In the genomic region with DNA sequence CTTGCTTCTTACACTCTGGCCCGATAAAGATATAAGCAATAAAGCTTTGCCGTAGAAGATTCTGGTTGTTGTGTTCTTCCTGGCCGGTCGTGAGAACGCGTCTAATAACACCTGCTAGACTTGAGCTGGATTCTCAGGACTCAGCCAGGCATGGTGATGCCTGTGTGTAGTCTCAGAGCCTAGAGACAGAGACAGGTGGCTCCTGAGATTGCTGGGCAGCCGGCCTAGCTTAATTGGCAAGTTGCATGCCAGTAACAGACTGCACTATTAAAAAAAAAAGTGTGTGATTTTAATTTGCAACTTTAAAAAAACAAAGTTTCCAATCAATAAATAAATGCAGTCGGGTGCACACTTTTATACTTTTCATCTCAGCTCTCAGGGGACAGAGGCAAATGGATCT, we compare ENCODE assay signal across 16 mouse cellular contexts. TPM values are rescaled to one million over a fixed set of nuclear protein-coding genes. Genes with fewer than 3 reads are reported as not detected.
DNase-seq lines count a peak whose midpoint lies in the region; ATAC-seq lines count a peak whose summit lies in the region.
"Had no signal": no experiment of that assay in that cellular context is flagged by ENCODE, and none has a peak within 500 bp of the region (broad histone marks: within the 10 kb centered on the region; RNA-seq: fewer than 3 reads in every experiment).

No protein-coding gene starts in this region.

- H3K9ac ChIP-seq in midbrain, embryonic 11.5 days (ENCODE audit: low read length) = no peak overlapping the region

- H3K27ac ChIP-seq in midbrain, embryonic 11.5 days (ENCODE audit: low read depth, low read length) = no peak overlapping the region
- no peak overlapping the region for H3K27ac ChIP-seq in midbrain, embryonic 10.5 days (replicated peaks)
- H3K27ac ChIP-seq: embryonic facial prominence, embryonic 10.5 days; stomach, postnatal 0 days had no signal

- no peak overlapping the region for H3K4me2 ChIP-seq in midbrain, embryonic 11.5 days

- ATAC-seq in midbrain, embryonic 11.5 days (ENCODE audit: low FRiP score) = no peak
- ATAC-seq: activated CD4-positive, CD25-positive, alpha-beta regulatory T cell, adult 4 months; CD4-positive, CD25-positive, alpha-beta regulatory T cell, adult 4 months; hindbrain, embryonic 16.5 days had no signal

- DNase-seq in midbrain, embryonic 11.5 days (ENCODE audit: low spot score, missing footprints) = peak; percentile 2
- no peak for DNase-seq in midbrain, embryonic 10.5 days (ENCODE audit: low spot score)
- DNase-seq in cerebellum, adult 9-10 months = peak; percentile 80
- DNase-seq in layer of hippocampus, adult 8-10 months (ENCODE audit: low spot score in 2 of 2) = peak; percentile 38 to 68
- DNase-seq in telencephalon, adult 2 months (ENCODE audit: low read depth, low spot score) = peak; percentile 15
- no peak for DNase-seq in urinary bladder, adult 18-20 months (ENCODE audit: low spot score in 2 of 2)
- DNase-seq in gastrocnemius, adult 18-20 months (ENCODE audit: low spot score) = no peak
- DNase-seq: kidney, postnatal 10 days had no signal

- WGBS in midbrain, embryonic 11.5 days = 90% methylated on average over 7 of the region's 8 CpGs
- WGBS in midbrain, embryonic 10.5 days = 95% methylated on average over 8 of the region's 8 CpGs

- H3K4me1 ChIP-seq in midbrain, embryonic 11.5 days (ENCODE audit: control insufficient read depth, insufficient read depth, low read length) = no peaks in the 10 kb centered on the region
- H3K4me1 ChIP-seq in midbrain, embryonic 10.5 days = no peaks in the 10 kb centered on the region
- H3K4me1 ChIP-seq: embryonic facial prominence, embryonic 10.5 days had no signal

- H3K27me3 ChIP-seq in midbrain, embryonic 11.5 days (ENCODE audit: control insufficient read depth, insufficient read depth, low read length) = no peaks in the 10 kb centered on the region
- H3K27me3 ChIP-seq in midbrain, embryonic 10.5 days (ENCODE audit: low read depth, poor library complexity, severe bottlenecking) = no peaks in the 10 kb centered on the region

- no peaks in the 10 kb centered on the region for H3K36me3 ChIP-seq in midbrain, embryonic 11.5 days (ENCODE audit: control insufficient read depth, insufficient read depth, low read length)
- no peaks in the 10 kb centered on the region for H3K36me3 ChIP-seq in midbrain, embryonic 10.5 days
- H3K36me3 ChIP-seq: embryonic facial prominence, embryonic 10.5 days had no signal

- no peaks in the 10 kb centered on the region; the same call in 1 of the 2 replicates for H3K9me3 ChIP-seq in midbrain, embryonic 11.5 days (ENCODE audit: control insufficient read depth, low read length)
- peaks cover 11% of the 10 kb centered on the region; the same call in 1 of the 2 replicates for H3K9me3 ChIP-seq in midbrain, embryonic 10.5 days (replicated peaks)

- H3K4me3 ChIP-seq in midbrain, embryonic 11.5 days (ENCODE audit: low read depth, low read length) = no peak overlapping the region
- H3K4me3 ChIP-seq in midbrain, embryonic 10.5 days = no peak overlapping the region
- H3K4me3 ChIP-seq: embryonic facial prominence, embryonic 10.5 days; myocyte had no signal

RNA-seq across cellular contexts. Expression of a gene that starts 8.5 kb away (rescaled TPM):
- 2.4 and 3.3 TPM in 2 replicates for polyA plus RNA-seq in midbrain, embryonic 11.5 days (2014; fragmentation: Nextera tagmentation; extraction: Ambion mirVana)
- polyA plus RNA-seq in midbrain, embryonic 10.5 days (2016; fragmentation: Nextera tagmentation; extraction: Ambion mirVana) = 11.5 and 14.1 TPM in 2 replicates
- 10 to 100 TPM; 11.3 to 59.5 (median 37.4) TPM for total RNA-seq in layer of hippocampus, adult 8-10 months (2022)
- total RNA-seq in gastrocnemius, adult 18-20 months (2021) = 100 to 1,000 TPM; 113 to 128 TPM

RNA-seq across cellular contexts. Expression of a gene that starts 16.5 kb away (rescaled TPM):
- polyA plus RNA-seq in midbrain, embryonic 11.5 days (2014; fragmentation: Nextera tagmentation; extraction: Ambion mirVana) = 0.21 TPM in 1 of 2 replicates, not detected in the other
- not detected in 2 replicates for polyA plus RNA-seq in midbrain, embryonic 10.5 days (2016; fragmentation: Nextera tagmentation; extraction: Ambion mirVana)
- total RNA-seq in layer of hippocampus, adult 8-10 months (2022) = not detected
- total RNA-seq in gastrocnemius, adult 18-20 months (2021) = not detected
- total RNA-seq: megakaryocyte, adult 5-6 weeks had no signal
- polyA plus RNA-seq: activated CD4-positive, CD25-positive, alpha-beta regulatory T cell, adult 4 months; CD4-positive, CD25-positive, alpha-beta regulatory T cell, adult 4 months; embryonic facial prominence, embryonic 10.5 days; hindbrain, embryonic 16.5 days; limb, embryonic 11.5 days; myocyte had no signal

RNA-seq across cellular contexts. Expression of a gene that starts 54.6 kb away (rescaled TPM):
- 0.38 and 0.48 TPM in 2 replicates for polyA plus RNA-seq in midbrain, embryonic 11.5 days (2014; fragmentation: Nextera tagmentation; extraction: Ambion mirVana)
- polyA plus RNA-seq in midbrain, embryonic 10.5 days (2016; fragmentation: Nextera tagmentation; extraction: Ambion mirVana) = 0.40 and 1.00 TPM in 2 replicates
- under 1 TPM in 1 of 4 experiments, not detected in 3; 0.31 TPM for total RNA-seq in layer of hippocampus, adult 8-10 months (2022)
- not detected for total RNA-seq in gastrocnemius, adult 18-20 months (2021)
- polyA plus RNA-seq: activated CD4-positive, CD25-positive, alpha-beta regulatory T cell, adult 4 months had no signal

Comparison
In these comparisons a context has a peak if more than half of its experiments do, and no peak if none do; other contexts are left out.
1. DNase-seq: peak in midbrain, embryonic 11.5 days (single experiment), cerebellum, adult 9-10 months (single experiment), layer of hippocampus, adult 8-10 months (2 of 2) and telencephalon, adult 2 months (single experiment); none in midbrain, embryonic 10.5 days (single experiment), urinary bladder, adult 18-20 months (0 of 2) and gastrocnemius, adult 18-20 months (single experiment).